Mouse (Mus musculus) induced T-regulatory cell, adult 2 months (primary cell): ENCODE measurements around the gene Mgrn1.

ENCODE experiments used
- DNase-seq: peaks from one replicate; pipeline ENCODE4 v3.0.0-alpha.2; 2012; ENCODE audit warnings: low read depth

Gene Mgrn1

GRCm38 (mm10) chr16:4907972-4908371 lies 21.9 kb downstream of the Mgrn1 start:
- DNase-seq = peak; percentile 44

GRCm38 (mm10) chr16:4909745-4910144 lies 23.7 kb downstream of the Mgrn1 start:
- peak; percentile 49 for DNase-seq

DNA sequence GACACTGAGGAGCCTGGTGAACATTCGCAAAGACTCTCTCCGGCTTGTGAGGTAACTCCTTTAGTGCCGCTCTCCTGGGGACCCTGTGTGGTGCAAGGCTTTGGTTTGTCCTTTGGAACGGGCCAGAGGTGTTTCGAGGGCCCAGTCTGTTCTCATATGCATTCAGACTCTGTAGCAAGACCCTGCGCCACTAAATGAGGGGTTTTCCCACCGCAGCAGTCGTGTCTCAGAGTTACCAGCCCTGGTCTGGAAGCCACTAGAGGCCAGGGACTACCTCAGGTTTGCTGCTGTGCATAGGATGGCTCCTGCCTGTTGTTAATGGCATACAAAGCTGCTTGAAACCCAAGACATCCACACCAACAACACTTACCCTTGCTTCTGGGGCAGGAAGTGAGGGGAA lies 24.7 kb downstream of the Mgrn1 start:
- DNase-seq = no peak

GRCm38 (mm10) chr16:4912074-4912648 lies 26.1 kb downstream of the Mgrn1 start:
- DNase-seq = no peak

DNA sequence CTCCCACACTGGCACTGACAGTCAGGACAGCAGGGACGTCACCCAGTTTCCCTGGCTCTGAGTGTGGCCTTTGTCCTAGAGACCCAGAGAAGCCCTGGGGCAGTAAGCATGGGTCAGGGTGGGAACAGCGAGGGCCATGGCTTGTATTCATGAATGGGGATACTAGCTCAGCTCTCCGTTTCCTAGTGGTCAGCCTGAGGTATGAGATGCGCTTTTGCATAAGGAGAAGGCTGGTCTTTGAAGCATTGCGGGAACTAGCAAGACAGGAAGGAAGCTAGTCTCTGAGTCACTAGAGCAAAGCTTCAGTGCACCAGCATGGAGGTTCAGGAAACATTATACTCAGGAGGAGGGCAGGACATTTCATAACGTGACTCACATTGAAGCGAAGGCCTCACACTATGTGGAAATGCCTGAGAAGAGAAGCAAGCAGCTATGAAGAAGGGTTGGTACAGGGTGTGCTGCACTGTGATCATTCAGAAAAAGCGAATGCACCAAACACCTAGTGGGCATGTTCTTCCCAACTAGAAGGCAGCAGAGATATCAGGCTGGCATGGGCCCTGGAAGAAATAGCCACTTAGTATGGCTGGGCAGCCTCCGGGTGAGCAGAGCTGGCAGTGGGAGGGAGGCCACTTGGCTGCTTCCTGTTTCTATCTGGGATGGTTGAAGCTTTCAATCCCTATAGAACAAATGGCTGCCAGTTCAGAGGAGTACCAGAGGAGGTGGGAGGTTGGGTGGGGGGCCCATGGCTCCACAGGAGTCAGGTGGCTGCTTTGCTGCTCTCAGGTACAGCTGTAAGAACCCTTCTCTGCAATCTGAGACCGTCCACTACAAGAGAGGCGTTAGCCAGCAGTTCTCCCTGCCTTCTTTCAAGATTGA lies 27.1 kb downstream of the Mgrn1 start:
- peak; percentile 44 for DNase-seq

DNA sequence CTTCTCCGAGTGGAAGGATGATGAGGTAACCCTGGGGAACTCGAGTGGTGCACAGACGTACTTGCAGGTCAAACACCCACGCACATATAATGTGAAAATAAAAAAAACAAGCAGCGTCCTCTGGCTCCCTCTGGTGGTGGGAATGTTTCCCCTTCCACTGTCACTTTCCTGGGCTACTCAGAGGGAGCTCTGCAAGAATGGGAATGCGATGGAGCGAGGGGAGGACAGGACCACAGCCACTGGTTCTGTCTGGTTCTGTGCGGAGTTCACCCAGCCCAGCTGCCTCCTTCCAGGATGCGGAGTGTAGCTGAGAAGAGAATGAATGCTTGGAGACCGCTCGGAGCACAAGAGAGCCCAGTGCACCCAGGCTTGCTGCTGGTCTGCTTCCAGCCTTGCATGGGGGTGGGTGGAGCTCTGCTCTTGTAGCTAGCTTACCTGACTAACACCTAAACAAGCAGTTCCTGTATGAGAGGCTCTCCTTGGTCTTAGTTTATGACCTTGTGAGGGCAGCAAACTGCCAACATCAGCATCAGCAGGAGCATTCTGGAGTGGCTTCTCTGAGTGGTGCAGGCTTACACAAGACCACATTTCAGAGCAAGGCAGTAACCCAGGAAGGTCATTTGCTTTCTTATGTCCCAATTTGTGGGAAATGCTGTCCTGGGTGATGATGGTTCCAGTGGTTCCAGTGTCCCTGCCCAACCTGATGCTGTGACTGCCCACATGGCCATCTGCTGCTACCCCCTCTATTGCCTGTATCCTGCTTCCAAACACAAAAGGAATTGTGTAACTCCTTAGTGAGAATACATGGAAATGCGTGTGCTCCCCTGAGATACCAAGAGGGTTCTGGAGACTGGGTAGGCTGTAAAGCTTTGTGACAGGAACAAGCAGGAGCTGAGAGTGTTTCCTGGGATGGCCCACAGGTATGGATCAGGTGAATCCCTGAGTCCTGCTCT lies 28.0 kb downstream of the Mgrn1 start:
- peak; percentile 90 for DNase-seq

- no peak for DNase-seq
These were observed 29.9 kb downstream of the Mgrn1 start for GRCm38 (mm10) chr16:4915931-4916330.

DNA sequence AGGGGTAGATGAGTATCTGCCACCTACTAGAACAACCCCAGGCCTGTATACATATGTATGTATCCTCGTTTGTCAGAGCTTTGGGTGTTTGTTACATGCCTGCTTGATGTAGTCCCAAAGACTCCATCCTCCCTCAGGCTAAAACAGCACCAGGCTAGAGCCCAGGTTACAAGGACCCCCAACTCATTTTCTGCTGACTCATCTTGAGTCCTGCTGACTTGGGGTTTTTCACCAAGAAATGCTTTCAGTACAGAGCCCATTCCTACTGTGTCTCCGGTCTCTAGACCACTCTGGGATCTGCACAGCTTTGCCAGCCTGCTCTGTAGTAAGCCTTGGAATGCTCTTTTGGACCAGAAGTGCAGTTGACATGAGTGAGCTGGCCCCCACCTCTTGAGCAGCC lies 30.6 kb downstream of the Mgrn1 start:
- DNase-seq = no peak

DNA sequence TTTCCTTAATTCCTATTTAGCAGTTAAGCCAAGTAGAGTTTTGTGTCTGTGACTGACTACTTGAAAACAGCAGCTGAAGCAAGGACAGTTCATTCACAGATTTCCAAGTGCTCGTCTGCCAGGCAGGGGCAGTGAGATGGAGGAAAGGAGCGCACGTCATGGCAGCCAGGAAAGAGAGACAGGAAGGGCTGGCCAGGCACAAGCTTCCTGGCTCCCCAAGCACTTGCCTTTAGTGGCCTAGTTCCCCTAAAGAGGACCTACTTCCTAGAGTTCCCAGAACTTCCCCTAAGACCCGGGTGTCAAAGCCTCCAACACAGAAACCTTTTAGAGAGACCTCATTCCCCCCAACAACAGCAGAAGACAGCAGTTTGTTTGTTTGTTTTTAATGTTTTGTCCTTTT lies 34.5 kb downstream of the Mgrn1 start:
- DNase-seq = no peak

DNA sequence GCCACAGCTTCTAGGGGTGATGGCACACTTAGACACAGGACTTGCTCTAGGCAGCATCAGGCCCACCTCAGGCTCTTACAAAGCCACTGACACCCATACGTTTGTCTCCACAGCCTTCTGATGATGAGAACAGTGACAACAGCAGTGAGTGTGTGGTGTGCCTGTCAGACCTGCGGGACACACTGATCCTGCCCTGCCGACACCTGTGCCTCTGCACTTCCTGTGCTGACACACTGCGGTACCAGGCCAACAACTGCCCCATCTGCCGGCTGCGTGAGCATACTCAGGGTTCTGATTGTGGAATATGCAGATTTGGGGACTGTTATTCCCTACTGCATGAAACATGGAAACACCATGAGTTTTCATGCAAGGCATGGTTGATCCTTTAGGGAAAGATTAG lies 36.4 kb downstream of the Mgrn1 start:
- no peak for DNase-seq

DNA sequence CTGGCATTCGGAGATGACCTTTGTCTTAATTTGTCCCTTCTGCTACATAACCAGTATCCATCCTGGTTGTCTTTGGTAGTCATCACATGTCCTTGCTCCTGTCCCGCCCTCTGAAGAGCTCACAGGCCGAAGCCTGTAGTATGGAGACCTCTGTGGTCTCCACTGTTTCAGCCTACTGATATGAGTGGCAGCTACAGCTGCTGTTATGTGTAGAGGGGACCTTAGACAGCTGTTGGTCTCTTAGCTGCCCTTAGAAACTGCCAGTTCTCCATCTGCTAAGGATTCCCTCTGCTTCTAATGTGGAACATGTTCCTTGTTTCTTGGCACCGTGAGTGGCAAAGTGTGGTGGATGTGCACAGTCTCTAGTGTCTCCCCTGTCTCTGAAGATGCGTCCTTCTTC lies 37.9 kb downstream of the Mgrn1 start:
- DNase-seq = no peak

DNA sequence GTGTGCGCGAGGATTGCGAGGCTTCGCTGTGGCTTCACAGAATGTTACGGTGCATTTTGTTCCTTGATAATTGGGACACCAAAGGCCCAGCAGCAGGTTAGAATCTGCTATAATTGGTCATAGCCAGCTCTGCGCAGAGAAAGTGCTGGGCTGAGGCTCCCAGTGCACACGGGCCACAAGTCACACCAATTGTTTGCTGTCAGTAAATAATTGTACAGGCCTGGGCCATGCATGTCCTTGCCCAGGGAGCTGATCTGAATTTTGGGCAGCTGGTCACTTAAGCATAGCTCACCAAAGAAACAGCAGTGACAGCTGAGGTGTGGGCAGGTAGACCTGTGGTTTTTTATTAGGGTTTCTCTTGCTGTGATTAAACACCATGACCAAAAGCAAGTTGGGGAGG lies 41.9 kb downstream of the Mgrn1 start:
- no peak for DNase-seq

GRCm38 (mm10) chr16:4928474-4928873 lies 42.4 kb downstream of the Mgrn1 start:
- DNase-seq = no peak

DNA sequence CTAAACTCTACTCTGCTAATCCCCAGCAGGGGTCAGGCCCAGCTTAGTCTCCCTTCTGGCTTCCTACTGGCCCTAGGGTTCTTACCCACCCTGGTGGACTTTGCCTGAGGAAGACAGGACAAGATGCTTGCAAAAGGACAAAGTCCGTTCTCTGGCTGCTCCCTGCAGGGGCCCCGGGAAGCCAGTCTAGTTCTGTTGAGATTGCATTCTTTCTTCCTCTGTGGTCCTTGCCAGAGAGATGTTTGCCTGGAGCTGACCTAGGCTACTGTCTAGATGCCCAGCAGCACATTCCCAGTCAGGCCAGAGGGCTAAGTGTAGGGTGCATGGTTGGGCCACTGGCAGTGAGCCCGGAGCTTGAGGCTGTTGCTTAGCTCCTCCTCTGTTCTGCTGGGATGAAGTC lies 46.4 kb downstream of the Mgrn1 start:
- DNase-seq = no peak

GRCm38 (mm10) chr16:4935430-4935829 lies 49.4 kb downstream of the Mgrn1 start:
- DNase-seq = no peak

GRCm38 (mm10) chr16:4935931-4936703 lies 50.1 kb downstream of the Mgrn1 start:
- no peak for DNase-seq

DNA sequence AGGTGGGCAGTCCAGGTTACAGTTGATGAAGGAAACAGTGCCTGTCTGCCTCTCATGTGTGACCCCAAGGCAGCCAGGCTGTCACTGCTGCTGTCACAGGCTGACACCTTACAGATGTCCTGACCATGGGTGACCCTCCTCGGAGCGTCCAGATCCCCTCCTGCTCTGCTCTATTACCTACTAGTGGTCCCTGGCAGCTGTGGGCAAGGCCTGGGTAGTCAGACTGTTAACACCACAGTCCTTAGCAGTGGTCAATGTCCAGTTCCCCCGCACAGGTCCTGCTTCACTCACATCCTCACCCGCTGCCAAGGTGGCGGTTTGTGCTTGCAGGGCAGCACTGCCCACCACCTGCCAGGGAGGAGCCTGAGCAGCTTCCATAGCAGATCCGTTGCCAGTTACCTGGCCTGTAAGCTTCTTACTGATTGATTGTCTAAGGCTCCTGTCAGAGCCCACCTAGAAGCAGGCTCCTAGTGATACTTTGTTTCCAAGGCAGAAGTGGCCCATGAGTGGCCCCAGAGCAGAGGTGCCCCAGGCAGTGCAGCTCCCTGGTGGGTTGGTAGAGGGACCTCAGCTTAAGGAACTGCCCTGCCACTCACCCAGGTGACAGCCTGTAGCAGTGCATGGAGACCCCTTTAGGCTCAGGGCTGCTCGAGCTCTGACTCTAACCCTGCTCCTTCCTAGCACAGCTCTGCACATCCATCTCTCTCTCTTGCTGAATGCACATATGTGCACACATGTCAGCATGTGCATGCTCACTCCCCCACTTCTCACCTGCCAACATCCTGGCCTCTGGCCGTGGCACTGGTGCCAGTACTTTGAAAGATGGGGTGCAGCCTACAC lies 51.5 kb downstream of the Mgrn1 start:
- no peak for DNase-seq

DNA sequence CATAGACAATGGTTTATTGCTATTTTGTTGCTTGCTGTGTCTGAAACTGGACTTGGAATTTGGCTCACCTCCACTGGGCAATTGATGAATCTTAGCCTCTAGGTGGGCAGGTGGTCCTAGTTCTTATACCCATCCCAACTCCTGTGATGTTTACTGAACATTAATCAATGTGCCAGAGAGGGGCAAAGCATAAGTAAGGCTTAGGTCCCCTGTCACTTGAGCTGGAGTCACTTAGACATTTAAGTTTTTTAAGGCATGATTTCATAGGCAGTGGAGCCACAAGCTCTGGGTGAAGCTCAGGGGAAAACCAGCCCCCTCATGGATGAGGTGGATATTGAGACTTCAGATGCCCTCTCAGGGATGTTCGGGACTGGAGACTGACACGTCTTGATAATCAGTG lies 52.4 kb downstream of the Mgrn1 start, which contains the start of gene Nudt16l1:
Gene Nudt16l1 (plus strand): TSS at position 301 of the 400 bp plus-strand sequence.
- DNase-seq = no peak

DNA sequence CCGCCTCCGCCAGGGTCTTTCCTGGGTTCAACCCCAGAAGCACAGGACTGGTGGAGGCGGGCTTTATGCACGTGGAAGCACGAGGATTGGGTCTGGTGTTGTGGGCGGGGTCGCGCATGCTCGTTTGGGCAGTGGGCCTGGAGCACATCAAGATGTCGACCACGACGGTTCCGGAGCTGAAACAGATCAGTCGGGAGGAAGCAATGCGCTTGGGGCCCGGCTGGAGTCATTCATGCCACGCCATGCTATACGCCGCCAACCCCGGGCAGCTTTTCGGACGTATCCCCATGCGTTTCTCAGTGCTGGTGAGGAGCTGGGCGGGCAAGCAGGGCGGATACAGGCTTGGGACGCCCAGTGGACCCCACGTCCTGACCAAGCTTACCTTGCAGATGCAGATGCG lies 52.9 kb downstream of the Mgrn1 start:
- peak; percentile 99 for DNase-seq

- DNase-seq = no peak
These were observed 53.4 kb downstream of the Mgrn1 start for GRCm38 (mm10) chr16:4939412-4939811.
